Mouse (Mus musculus): Measurements from ENCODE around the gene Gpr176. TPM values are rescaled to one million over a fixed set of nuclear protein-coding genes. Genes with fewer than 3 reads are reported as not detected.

The Gpr176 gene
- polyA plus RNA-seq, 1 experiment from 2014 or later: 1.8 TPM

DNA sequence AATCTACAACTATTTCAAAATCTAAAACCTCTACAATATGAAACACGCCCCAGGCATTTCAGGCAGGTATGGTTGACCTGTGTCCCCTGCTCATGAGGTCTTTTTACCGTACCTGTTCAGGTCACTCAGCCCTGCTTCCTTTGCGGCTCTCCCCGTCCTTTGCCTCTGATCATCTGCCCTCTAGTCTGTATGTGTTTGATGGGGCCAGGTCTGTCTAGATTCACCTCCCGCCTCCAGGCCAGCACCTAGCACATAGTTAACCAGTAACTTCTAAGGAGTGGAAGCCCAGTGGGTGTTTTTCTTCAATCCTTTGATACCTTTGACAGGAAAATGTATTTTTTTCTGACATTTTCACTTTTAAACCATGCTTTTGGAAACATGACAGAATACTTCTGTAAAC, 26.5 kb upstream of the Gpr176 start:
- no peaks in the 10 kb centered on the region for H3K27me3 ChIP-seq
- peaks cover 10% of the 10 kb centered on the region for H3K4me1 ChIP-seq
- peaks cover 8% of the 10 kb centered on the region; the same call in 1 of the 2 replicates for H3K9me3 ChIP-seq (replicated peaks)
- no peak overlapping the region for H3K4me2 ChIP-seq
- ATAC-seq: no peak
- no peak overlapping the region for H3K9ac ChIP-seq
- WGBS: 90% methylated on average over 5 of the region's 5 CpGs
- no peak overlapping the region for H3K4me3 ChIP-seq
- no peaks in the 10 kb centered on the region; the same call in 1 of the 2 replicates for H3K36me3 ChIP-seq (ENCODE audit: poor library complexity, severe bottlenecking)
- H3K27ac ChIP-seq: no peak overlapping the region

DNA sequence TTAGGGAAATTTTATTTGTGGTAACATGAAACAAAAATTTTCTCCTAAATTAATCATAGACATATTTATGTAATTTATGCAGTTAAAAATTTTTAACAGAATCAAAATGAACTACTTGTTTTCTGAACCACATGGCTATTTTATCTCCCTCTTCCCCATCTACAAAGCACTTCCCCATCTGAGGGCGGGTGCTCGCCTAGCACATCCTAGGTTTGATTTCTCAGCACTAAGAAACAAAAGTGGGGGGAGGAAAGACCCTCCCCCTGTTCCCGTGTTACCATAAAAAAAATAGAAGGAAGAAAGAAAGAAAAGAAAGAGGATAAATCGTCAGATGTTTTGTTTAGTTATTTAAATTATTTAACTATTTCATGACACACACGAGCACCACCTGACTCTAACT, 18.0 kb upstream of the Gpr176 start:
- no peak overlapping the region for H3K4me2 ChIP-seq
- no peak overlapping the region for H3K9ac ChIP-seq
- H3K27me3 ChIP-seq: no peaks in the 10 kb centered on the region
- H3K9me3 ChIP-seq (replicated peaks): peaks cover 8% of the 10 kb centered on the region; the same call in 1 of the 2 replicates
- H3K4me3 ChIP-seq: no peak overlapping the region
- H3K4me1 ChIP-seq: peaks cover 20% of the 10 kb centered on the region
- 72% methylated on average over 5 of the region's 5 CpGs for WGBS
- no peaks in the 10 kb centered on the region for H3K36me3 ChIP-seq (ENCODE audit: poor library complexity, severe bottlenecking)
- H3K27ac ChIP-seq: no peak overlapping the region
- ATAC-seq: no peak

DNA sequence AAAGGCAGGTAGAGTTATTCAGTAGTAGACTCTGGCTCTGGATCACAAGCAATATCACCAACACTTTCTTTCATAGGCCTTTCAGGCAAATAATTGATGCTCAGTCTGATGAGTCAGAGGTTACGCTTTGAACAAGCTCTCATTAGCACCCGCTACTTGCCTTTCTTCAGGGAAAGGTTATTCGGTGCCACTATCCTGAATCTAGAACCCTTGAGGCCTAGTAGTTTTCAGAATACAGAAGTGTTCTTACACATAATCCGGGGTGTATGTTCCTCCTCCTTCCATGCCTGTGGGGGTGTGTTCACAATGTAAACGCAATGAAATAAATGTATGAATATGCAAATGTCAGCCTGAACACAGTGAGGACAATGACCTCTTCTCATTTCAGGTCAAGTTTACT, 16.9 kb upstream of the Gpr176 start:
- Histone ChIP-seq H3K4me3 (no peak overlapping the region), H3K9me3 (replicated peaks) (peaks cover under 1% of the 10 kb centered on the region; the same call in 1 of the 2 replicates), H3K4me1 (peaks cover 20% of the 10 kb centered on the region), H3K36me3 (ENCODE audit: poor library complexity, severe bottlenecking) (no peaks in the 10 kb centered on the region), H3K4me2 (no peak overlapping the region; the same call in 1 of the 2 replicates), H3K9ac (no peak overlapping the region), H3K27me3 (no peaks in the 10 kb centered on the region), H3K27ac (no peak overlapping the region)
- 73% methylated on average over 5 of the region's 5 CpGs for WGBS
- no peak for ATAC-seq

DNA sequence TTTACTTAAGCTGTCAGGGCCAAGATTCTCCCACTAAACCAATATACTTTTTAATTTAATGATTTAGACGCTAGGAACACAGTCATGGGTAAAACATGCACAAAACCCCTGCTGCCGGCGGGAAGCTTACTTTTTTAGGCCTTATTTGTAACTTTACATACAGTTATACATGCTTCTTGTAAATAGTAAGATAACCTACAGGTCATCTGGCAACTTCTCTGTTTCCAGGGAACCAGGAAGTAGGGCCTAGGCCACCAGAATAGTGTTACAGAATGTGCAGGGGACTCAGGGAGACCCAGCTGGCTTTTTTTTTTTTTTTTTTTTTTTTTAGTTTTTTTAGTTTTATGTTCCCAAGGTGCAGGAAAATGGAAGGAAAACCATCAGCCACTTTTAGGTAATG, 16.4 kb upstream of the Gpr176 start:
- no peaks in the 10 kb centered on the region for H3K36me3 ChIP-seq (ENCODE audit: poor library complexity, severe bottlenecking)
- WGBS: 71% methylated on average over 3 of the region's 3 CpGs
- H3K27ac ChIP-seq: no peak overlapping the region
- peak overlapping the region; percentile 76 for H3K4me2 ChIP-seq
- peak overlapping the region; percentile 80 for H3K4me3 ChIP-seq
- H3K4me1 ChIP-seq: peaks cover 20% of the 10 kb centered on the region
- H3K9me3 ChIP-seq (replicated peaks): no peaks in the 10 kb centered on the region
- ATAC-seq: no peak
- H3K27me3 ChIP-seq: no peaks in the 10 kb centered on the region
- peak overlapping the region; percentile 90 for H3K9ac ChIP-seq

DNA sequence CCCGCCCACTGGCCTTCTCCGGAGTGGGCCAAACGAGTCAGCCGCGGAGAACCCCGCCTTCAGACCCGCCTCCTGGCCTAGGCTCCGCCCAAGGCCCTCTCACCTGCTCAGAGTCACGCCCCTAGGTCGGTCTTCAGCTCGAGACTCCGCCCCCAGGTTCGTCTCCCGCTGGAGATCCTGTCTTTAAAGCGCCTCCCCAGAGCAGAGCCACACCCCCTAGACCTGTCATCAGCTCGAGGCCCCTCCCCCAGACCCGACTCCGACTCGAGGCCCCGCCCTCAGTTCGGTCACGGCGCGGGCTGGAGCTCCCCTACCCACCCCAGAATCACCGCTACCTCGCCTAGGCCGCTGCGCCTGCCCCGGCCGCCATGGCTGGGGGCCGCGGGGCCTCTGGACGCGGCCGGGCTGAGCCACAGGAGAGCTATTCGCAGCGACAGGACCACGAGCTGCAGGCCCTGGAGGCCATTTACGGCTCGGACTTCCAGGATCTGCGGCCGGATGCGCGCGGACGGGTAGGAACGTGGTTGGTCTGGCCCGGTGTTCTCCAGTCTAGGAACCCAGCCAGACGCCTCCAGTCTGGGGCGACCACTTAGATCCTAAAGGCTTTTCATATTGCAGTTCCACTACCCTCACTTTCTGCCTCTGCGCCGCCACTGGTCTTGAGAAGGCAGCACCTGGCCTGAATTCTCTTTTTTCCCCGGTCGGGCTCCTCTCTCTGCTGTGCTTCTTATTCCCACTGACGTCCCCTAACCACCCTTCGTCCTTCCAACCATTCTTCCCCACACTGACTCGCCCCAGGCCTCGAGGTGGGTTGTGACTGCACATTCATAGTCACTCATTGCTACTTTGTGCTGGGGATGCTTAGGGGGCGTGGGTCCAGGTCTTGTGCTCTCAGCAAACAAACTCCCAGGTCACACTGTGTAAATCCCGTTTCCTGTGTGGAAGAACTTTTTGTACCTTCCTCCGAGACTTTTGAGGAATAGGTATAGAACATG, 15.4 kb upstream of the Gpr176 start, which contains the start of gene Eif2ak4:
TSS of gene Eif2ak4 (plus strand) at position 278 of the 995 bp plus-strand sequence.
- Histone ChIP-seq H3K4me1 (peaks cover 20% of the 10 kb centered on the region), H3K9me3 (replicated peaks) (no peaks in the 10 kb centered on the region), H3K27me3 (no peaks in the 10 kb centered on the region), H3K4me3 (peak within 1 kb of the TSS; percentile 80), H3K9ac (peak within 1 kb of the TSS; percentile 90), H3K4me2 (peak within 1 kb of the TSS; percentile 76), H3K36me3 (ENCODE audit: poor library complexity, severe bottlenecking) (no peaks in the 10 kb centered on the region), H3K27ac (peak within 1 kb of the TSS; percentile 83)
- ATAC-seq: peak; percentile 97
- 1% methylated on average over 61 of the region's 61 CpGs for WGBS

DNA sequence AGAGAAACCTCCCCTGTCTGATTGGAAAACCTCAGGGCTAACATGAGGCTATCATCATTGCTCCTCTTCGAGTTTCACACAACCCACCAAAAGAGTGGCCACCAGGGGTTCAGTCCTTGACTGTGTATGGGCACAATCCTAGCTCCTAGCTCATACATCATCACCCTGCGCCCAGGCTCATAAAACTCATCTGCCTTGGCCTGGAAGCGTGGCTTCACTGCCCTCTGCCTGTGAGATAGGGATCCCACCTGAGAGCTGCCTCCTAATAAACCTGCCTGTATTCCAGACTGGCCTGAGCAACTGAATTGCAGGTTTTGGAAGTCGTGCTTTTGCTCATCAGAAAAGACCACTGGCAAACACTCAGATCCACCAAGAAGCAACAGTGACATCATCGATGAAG, 10.2 kb upstream of the Gpr176 start:
- no peak overlapping the region for H3K9ac ChIP-seq
- no peak overlapping the region for H3K4me3 ChIP-seq
- H3K4me2 ChIP-seq: no peak overlapping the region
- H3K9me3 ChIP-seq (replicated peaks): no peaks in the 10 kb centered on the region
- H3K4me1 ChIP-seq: peaks cover 11% of the 10 kb centered on the region
- H3K27me3 ChIP-seq: no peaks in the 10 kb centered on the region
- ATAC-seq: no peak
- H3K36me3 ChIP-seq (ENCODE audit: poor library complexity, severe bottlenecking): no peaks in the 10 kb centered on the region
- WGBS: 76% methylated on average over 5 of the region's 5 CpGs
- no peak overlapping the region for H3K27ac ChIP-seq

DNA sequence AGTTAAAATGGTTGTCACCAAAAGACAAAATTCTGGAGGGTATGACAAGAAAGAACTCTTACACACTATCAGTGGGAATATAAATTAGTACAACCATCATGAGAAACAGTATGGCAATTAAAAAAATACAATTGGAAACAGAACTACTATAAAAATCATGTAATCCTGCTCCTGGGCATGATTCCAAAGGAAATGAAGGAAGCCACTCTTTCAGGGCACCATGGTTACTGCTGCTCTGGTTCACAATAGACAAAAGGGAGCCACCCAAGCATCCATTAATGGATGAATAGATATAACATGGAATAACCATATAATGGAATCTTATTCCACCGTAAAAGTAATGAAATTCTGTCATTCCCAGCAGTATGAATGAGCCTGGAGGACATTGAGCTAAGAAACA, 6.5 kb upstream of the Gpr176 start:
- no peak for ATAC-seq
- H3K27me3 ChIP-seq: 0 out of 2 replicates have a peak, but pooled peaks cover 2% of the 10 kb centered on the region
- H3K4me3 ChIP-seq: no peak overlapping the region
- no peak overlapping the region for H3K4me2 ChIP-seq
- H3K36me3 ChIP-seq (ENCODE audit: poor library complexity, severe bottlenecking): no peaks in the 10 kb centered on the region
- peaks cover 6% of the 10 kb centered on the region; the same call in 1 of the 2 replicates for H3K4me1 ChIP-seq
- H3K9me3 ChIP-seq (replicated peaks): no peaks in the 10 kb centered on the region
- no peak overlapping the region for H3K9ac ChIP-seq
- WGBS: 11% methylated on average over 1 of the region's 1 CpGs
- no peak overlapping the region for H3K27ac ChIP-seq

DNA sequence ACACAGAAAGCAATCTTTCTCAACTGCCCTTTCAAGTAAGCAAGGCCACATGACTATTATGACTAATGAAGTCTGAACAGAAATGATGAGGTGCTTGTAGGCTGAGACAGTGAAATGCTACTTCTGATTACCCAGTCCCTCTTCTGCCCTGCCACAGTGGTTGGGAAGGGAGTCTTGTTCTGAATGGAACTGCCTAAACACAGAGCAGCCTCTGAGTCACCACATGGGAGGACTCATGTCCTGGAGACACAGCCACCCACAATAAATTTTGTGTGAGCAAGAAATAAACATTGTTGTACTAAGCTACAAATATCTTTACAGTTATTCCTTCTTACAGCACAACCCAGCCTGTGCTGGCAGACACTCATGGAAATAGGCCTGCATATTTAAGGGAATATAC, 2.7 kb upstream of the Gpr176 start:
- Histone ChIP-seq H3K4me3 (no peak overlapping the region), H3K27ac (no peak overlapping the region), H3K9me3 (replicated peaks) (no peaks in the 10 kb centered on the region), H3K9ac (no peak overlapping the region), H3K36me3 (ENCODE audit: poor library complexity, severe bottlenecking) (no peaks in the 10 kb centered on the region), H3K4me2 (no peak overlapping the region), H3K4me1 (peaks cover 24% of the 10 kb centered on the region), H3K27me3 (peaks cover 18% of the 10 kb centered on the region)
- ATAC-seq: no peak

DNA sequence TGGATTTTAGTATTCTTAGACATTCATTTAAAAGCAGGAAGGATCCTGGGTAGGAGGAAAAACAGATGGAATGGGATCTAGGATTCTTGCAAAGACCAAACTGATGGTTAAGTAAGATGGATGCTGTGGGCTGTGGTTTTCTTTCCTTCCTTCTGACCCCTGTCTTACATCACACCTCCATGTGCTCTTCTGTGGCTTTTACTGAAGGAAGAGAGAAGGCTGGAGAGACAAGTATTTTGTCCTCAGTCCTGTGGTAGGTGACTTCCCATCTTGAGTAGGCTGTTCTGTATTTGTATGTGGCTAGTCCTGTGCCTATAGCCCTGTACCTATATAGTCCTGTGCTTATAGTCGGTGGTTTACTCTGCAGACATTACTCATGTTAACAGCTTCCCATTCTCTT, 2.3 kb upstream of the Gpr176 start:
- Histone ChIP-seq H3K27me3 (peaks cover 21% of the 10 kb centered on the region), H3K4me3 (no peak overlapping the region), H3K9ac (no peak overlapping the region), H3K27ac (no peak overlapping the region), H3K9me3 (replicated peaks) (no peaks in the 10 kb centered on the region), H3K4me1 (peaks cover 24% of the 10 kb centered on the region), H3K36me3 (ENCODE audit: poor library complexity, severe bottlenecking) (no peaks in the 10 kb centered on the region), H3K4me2 (no peak overlapping the region)
- no peak for ATAC-seq
- 100% methylated on average over 1 of the region's 1 CpGs for WGBS

DNA sequence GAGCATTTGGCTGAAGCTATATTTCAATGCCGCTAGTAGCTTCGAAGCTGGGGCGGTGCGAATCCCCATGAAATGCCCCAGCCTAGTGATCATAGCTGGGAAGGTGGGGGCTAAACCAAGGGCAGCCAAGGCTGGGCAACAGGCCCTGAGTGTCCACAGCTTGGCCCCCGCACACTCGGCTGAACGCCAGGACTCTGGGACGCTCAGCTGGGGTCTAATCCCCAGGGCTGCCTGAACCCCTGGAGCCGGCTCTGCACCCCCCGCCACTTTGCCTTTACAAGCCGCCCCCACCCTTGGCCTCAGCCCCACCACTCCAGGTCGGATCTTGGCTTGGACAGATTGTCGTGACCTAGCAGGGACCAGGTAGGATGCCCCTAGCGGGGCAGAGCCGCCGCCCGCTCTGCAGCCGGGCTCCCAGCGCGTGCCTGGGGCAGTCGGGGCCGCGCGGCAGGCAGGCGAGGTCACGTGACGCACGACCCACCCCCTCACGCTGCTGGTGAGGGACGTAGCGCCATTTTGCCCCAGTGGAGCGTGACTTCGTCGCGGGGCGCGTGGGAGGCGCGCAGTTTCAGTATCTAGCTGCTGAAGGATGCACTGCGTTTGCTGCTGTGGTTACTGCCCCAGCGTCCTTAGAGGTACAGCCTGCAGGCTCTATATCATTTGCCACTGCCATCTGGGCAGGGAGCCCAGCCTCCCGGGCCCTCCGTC, 507 bp upstream of the Gpr176 start:
- peak; percentile 93 for ATAC-seq
- Histone ChIP-seq H3K4me2 (peak overlapping the region; percentile 96), H3K9ac (peak overlapping the region; percentile 70), H3K4me1 (peaks cover 18% of the 10 kb centered on the region), H3K9me3 (replicated peaks) (no peaks in the 10 kb centered on the region), H3K27ac (peak overlapping the region; percentile 25; the same call in 1 of the 2 replicates), H3K4me3 (peak overlapping the region; percentile 49), H3K27me3 (peaks cover 34% of the 10 kb centered on the region), H3K36me3 (ENCODE audit: poor library complexity, severe bottlenecking) (no peaks in the 10 kb centered on the region)
- WGBS: under 1% methylated on average over 43 of the region's 43 CpGs

DNA sequence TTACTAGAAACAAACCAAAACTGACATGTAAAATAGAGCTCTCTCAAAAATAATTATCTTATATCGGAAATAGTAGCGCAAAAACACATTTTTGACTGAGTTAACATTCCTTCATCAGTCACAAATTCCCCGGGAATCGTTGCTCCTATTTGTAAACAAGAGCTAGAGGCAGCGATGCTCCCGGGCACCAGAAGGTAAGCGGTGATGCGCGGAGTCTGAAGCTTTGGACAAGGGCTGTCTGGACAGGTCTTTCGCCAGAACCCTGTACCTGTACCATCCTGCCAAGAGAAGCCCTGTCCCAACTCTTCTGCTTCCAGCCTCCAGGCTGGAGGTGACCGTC, 688 bp downstream of the Gpr176 start:
- Histone ChIP-seq H3K4me3 (peak overlapping the region; percentile 49), H3K9me3 (replicated peaks) (no peaks in the 10 kb centered on the region), H3K4me1 (peaks cover 18% of the 10 kb centered on the region), H3K9ac (peak overlapping the region; percentile 70), H3K27ac (no peak overlapping the region), H3K27me3 (peaks cover 32% of the 10 kb centered on the region), H3K4me2 (peak overlapping the region; percentile 96), H3K36me3 (ENCODE audit: poor library complexity, severe bottlenecking) (no peaks in the 10 kb centered on the region)
- 8% methylated on average over 11 of the region's 11 CpGs for WGBS
- no peak for ATAC-seq

DNA sequence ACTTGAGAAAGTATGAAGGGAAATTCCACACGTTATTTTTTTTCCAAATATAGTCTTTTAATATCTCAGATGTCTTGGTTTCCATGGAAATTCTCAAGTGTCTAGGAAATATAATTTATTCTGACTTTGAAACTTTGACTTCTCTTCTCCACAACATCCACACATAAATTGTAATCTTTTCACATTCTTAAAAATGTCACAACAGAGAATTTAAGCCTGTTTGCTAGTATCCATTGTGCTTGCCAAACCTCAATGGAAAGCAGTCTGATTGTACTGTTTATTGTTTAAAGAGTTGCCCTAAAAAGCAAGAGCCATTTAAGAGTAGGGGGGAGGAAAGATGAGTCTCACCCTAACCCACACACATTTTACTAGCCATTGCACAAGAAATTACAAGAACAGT, 1.4 kb downstream of the Gpr176 start:
- Histone ChIP-seq H3K27ac (no peak overlapping the region), H3K4me1 (peaks cover 18% of the 10 kb centered on the region), H3K4me2 (no peak overlapping the region), H3K9me3 (replicated peaks) (no peaks in the 10 kb centered on the region), H3K9ac (no peak overlapping the region), H3K4me3 (no peak overlapping the region), H3K27me3 (peaks cover 32% of the 10 kb centered on the region), H3K36me3 (ENCODE audit: poor library complexity, severe bottlenecking) (no peaks in the 10 kb centered on the region)
- no peak for ATAC-seq
- WGBS: 66% methylated on average over 1 of the region's 1 CpGs

All from forebrain, embryonic 13.5 days (tissue).